Mouse (Mus musculus) liver, postnatal 0 days (tissue): ENCODE data around the gene Mkln1.

Experiments
- CTCF ChIP-seq: sonication (generic); IDR thresholded peaks from 2 replicates; pipeline ENCODE4 v1.5.1; 2016; ENCODE audit warnings: antibody characterized with exemption, low read depth
- EP300 ChIP-seq: IDR thresholded peaks from 2 replicates; pipeline ENCODE4 v1.6.1; 2016; ENCODE audit warnings: antibody characterized with exemption, low read depth, mild to moderate bottlenecking

GRCm38 (mm10) chr6:31489950-31490349 lies 91.4 kb downstream of the Mkln1 start:
- TF ChIP-seq CTCF (no peak), EP300 (no peak)
